In genomic region chr14:57362726-57363660, GRCm38 (mm10) we compare ENCODE assay signal across 8 mouse cellular contexts. TPM values are rescaled to one million over a fixed set of nuclear protein-coding genes. Genes with fewer than 3 reads are reported as not detected.
DNase-seq lines count a peak whose midpoint lies in the region; ATAC-seq lines count a peak whose summit lies in the region.

No protein-coding gene starts in this region.

- no peak overlapping the region for H3K9ac ChIP-seq in hindbrain, embryonic 15.5 days

- WGBS in hindbrain, embryonic 15.5 days, result 14% methylated on average over 26 of the region's 31 CpGs

- H3K9me3 ChIP-seq in hindbrain, embryonic 15.5 days, result no peaks in the 10 kb centered on the region

- H3K27me3 ChIP-seq in hindbrain, embryonic 15.5 days, result 0 out of 2 replicates have a peak, but pooled peaks cover 2% of the 10 kb centered on the region

- H3K4me2 ChIP-seq in hindbrain, embryonic 15.5 days, result peak overlapping the region; percentile 44

- peak; percentile 91 for DNase-seq in R1 (ENCODE audit: low read depth, low spot score)
- peak; percentile 93 to 95 for DNase-seq in cerebellum, postnatal 10 days
- DNase-seq in frontal cortex, postnatal 14 days (ENCODE audit: low spot score in 2 of 2), result peak; percentile 50 to 69
- peak; percentile 70 to 86 for DNase-seq in layer of hippocampus, postnatal 25 days (ENCODE audit: extremely low spot score in 1 of 2, low spot score in 1 of 2)
- DNase-seq in lung, postnatal 36 days, result peak; percentile 84
- DNase-seq in right cerebral cortex, postnatal 10 days (ENCODE audit: low spot score in 2 of 2), result peak; percentile 79 to 84
- DNase-seq in urinary bladder, postnatal 25 days (ENCODE audit: low spot score), result peak; percentile 80

- H3K4me1 ChIP-seq in hindbrain, embryonic 15.5 days (replicated peaks), result peaks cover 2% of the 10 kb centered on the region; the same call in 1 of the 2 replicates

- peak; percentile 81 for ATAC-seq in hindbrain, embryonic 15.5 days (ENCODE audit: low FRiP score, low read depth)

- H3K4me3 ChIP-seq in hindbrain, embryonic 15.5 days, result no peak overlapping the region

- no peaks in the 10 kb centered on the region for H3K36me3 ChIP-seq in hindbrain, embryonic 15.5 days

- no peak overlapping the region for H3K27ac ChIP-seq in hindbrain, embryonic 15.5 days (replicated peaks)

RNA-seq across cellular contexts. Expression of gene Cryl1, which starts 35.3 kb away (rescaled TPM):
- polyA plus RNA-seq in hindbrain, embryonic 15.5 days (2015; fragmentation: Nextera tagmentation; extraction: Ambion mirVana), result 11.8 and 12.8 TPM in 2 replicates
- total RNA-seq in layer of hippocampus, postnatal 25 days (2021), result 10 to 100 TPM; 18.1 to 21.4 TPM
